Comparison of ENCODE assay signal across 12 mouse cellular contexts in the genomic region with DNA sequence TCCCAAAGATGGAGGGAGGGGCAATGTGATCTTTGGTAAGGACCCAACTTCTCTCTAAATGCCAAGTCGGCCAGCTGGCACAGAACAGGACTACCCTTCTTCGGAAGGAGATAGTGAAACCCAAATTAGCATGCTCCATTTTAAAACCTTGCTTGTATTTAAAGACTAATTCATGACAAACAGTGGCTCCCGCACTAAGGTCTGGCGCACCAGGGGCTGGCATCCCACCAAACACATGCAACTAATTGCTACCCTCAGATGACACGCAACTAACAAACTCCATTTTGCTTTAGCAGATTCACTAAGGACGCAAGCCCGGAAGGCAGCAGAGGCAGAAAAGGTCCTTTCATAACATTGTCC.
DNase-seq lines count a peak whose midpoint lies in the region; ATAC-seq and TF ChIP-seq lines count a peak whose summit lies in the region.
"Had no signal": no experiment of that assay in that cellular context is flagged by ENCODE, and none has a peak within 500 bp of the region (broad histone marks: within the 10 kb centered on the region; RNA-seq: fewer than 3 reads in every experiment).

No protein-coding gene starts in this region.

- ATAC-seq in midbrain, embryonic 13.5 days = peak; percentile 43
- ATAC-seq in midbrain, embryonic 11.5 days (ENCODE audit: low FRiP score) = no peak
- peak; percentile 76 for ATAC-seq in forebrain, postnatal 0 days

- no peak overlapping the region for H3K9ac ChIP-seq in midbrain, embryonic 13.5 days (replicated peaks)
- H3K9ac ChIP-seq in midbrain, embryonic 11.5 days (ENCODE audit: low read length) = no peak overlapping the region
- H3K9ac ChIP-seq in forebrain, postnatal 0 days = no peak overlapping the region
- H3K9ac ChIP-seq: limb, embryonic 15.5 days had no signal

- H3K36me3 ChIP-seq in midbrain, embryonic 13.5 days = no peaks in the 10 kb centered on the region
- H3K36me3 ChIP-seq in midbrain, embryonic 11.5 days (ENCODE audit: control insufficient read depth, insufficient read depth, low read length) = no peaks in the 10 kb centered on the region
- no peaks in the 10 kb centered on the region for H3K36me3 ChIP-seq in forebrain, postnatal 0 days (ENCODE audit: insufficient read depth)
- H3K36me3 ChIP-seq: limb, embryonic 15.5 days had no signal

- H3K9me3 ChIP-seq in midbrain, embryonic 13.5 days = no peaks in the 10 kb centered on the region
- H3K9me3 ChIP-seq in midbrain, embryonic 11.5 days (ENCODE audit: control insufficient read depth, low read length) = no peaks in the 10 kb centered on the region
- no peaks in the 10 kb centered on the region for H3K9me3 ChIP-seq in forebrain, postnatal 0 days (ENCODE audit: low read length)
- H3K9me3 ChIP-seq: limb, embryonic 15.5 days had no signal

- H3K4me3 ChIP-seq in midbrain, embryonic 13.5 days (replicated peaks) = no peak overlapping the region
- no peak overlapping the region for H3K4me3 ChIP-seq in midbrain, embryonic 11.5 days (ENCODE audit: low read depth, low read length)
- H3K4me3 ChIP-seq in forebrain, postnatal 0 days (ENCODE audit: low read depth, low read length) = no peak overlapping the region
- H3K4me3 ChIP-seq: limb, embryonic 15.5 days had no signal

- 84% methylated on average over 7 of the region's 7 CpGs for WGBS in midbrain, embryonic 13.5 days
- 90% methylated on average over 7 of the region's 7 CpGs for WGBS in midbrain, embryonic 11.5 days
- 27% methylated on average over 7 of the region's 7 CpGs for whole genome bisulfite sequencing in forebrain, postnatal 0 days

- H3K4me2 ChIP-seq in midbrain, embryonic 13.5 days (replicated peaks) = no peak overlapping the region
- H3K4me2 ChIP-seq in midbrain, embryonic 11.5 days = no peak overlapping the region
- H3K4me2 ChIP-seq in forebrain, postnatal 0 days (ENCODE audit: low read depth) = no peak overlapping the region
- H3K4me2 ChIP-seq: limb, embryonic 15.5 days had no signal

- H3K27ac ChIP-seq in midbrain, embryonic 13.5 days = no peak overlapping the region
- no peak overlapping the region for H3K27ac ChIP-seq in midbrain, embryonic 11.5 days (ENCODE audit: low read depth, low read length)
- 0 out of 2 replicates have a peak overlapping the region, but pooled peaks have one; percentile 9 for H3K27ac ChIP-seq in forebrain, postnatal 0 days (ENCODE audit: low read depth, low read length)
- H3K27ac ChIP-seq: limb, embryonic 15.5 days had no signal

- no peaks in the 10 kb centered on the region for H3K27me3 ChIP-seq in midbrain, embryonic 13.5 days
- H3K27me3 ChIP-seq in midbrain, embryonic 11.5 days (ENCODE audit: control insufficient read depth, insufficient read depth, low read length) = no peaks in the 10 kb centered on the region
- no peaks in the 10 kb centered on the region for H3K27me3 ChIP-seq in forebrain, postnatal 0 days (ENCODE audit: insufficient read depth, low read length)
- H3K27me3 ChIP-seq: limb, embryonic 15.5 days had no signal

- intact Hi-C loops in left cerebral cortex, postnatal 14 days (cut with DNase I) = no loop called here

- no peak for DNase-seq in midbrain, embryonic 11.5 days (ENCODE audit: low spot score, missing footprints)
- peak; percentile 61 for DNase-seq in forebrain, postnatal 0 days
- DNase-seq in left cerebral cortex, postnatal 14 days (ENCODE audit: low spot score in 2 of 2) = peak; percentile 47 to 58
- peak; percentile 6 to 14 for DNase-seq in right cerebral cortex, postnatal 36 days (ENCODE audit: low spot score in 2 of 2)
- no peak for DNase-seq in lung, adult 18-20 months
- no peak for DNase-seq in kidney, postnatal 25 days
- DNase-seq in thymus, postnatal 4 days = no peak
- DNase-seq: cerebellum, postnatal 36 days; heart, adult 11 months; lung, postnatal 14 days had no signal

- H3K4me1 ChIP-seq in midbrain, embryonic 13.5 days (replicated peaks) = peaks cover 5% of the 10 kb centered on the region; the same call in 1 of the 2 replicates
- H3K4me1 ChIP-seq in midbrain, embryonic 11.5 days (ENCODE audit: control insufficient read depth, insufficient read depth, low read length) = no peaks in the 10 kb centered on the region
- H3K4me1 ChIP-seq in forebrain, postnatal 0 days (ENCODE audit: insufficient read depth) = no peaks in the 10 kb centered on the region
- H3K4me1 ChIP-seq: limb, embryonic 15.5 days had no signal

- TF ChIP-seq CTCF in forebrain, postnatal 0 days (IDR thresholded peaks at IDR 0.05; ENCODE audit: low read depth) = no peak

Comparison
In these comparisons a context has a peak if more than half of its experiments do, and no peak if none do; other contexts are left out.
1. DNase-seq: peak in forebrain, postnatal 0 days (single experiment), left cerebral cortex, postnatal 14 days (2 of 2) and right cerebral cortex, postnatal 36 days (2 of 2); none in midbrain, embryonic 11.5 days (single experiment), lung, adult 18-20 months (0 of 2), kidney, postnatal 25 days (0 of 2) and thymus, postnatal 4 days (single experiment).